Mouse (Mus musculus) megakaryocyte progenitor cell, adult 5-6 weeks (primary cell): Measurements from ENCODE around the gene Syvn1. TPM values are rescaled to one million over a fixed set of nuclear protein-coding genes. Genes with fewer than 3 reads are reported as not detected.

Experiments
- ATAC-seq: replicated peaks from 2 replicates; pipeline ENCODE4 v1.8.0; 2016; ENCODE audit warnings: mild to moderate bottlenecking, moderate TSS enrichment, inconsistent platforms; ENCODE audit not compliant: poor library complexity
- total RNA-seq, 2 experiments: library from RNA; stranded (forward) in 1 of 2; stranded (reverse) in 1 of 2; fragments of 157-497, 149-512 nt in 1 of 2; fragments of 200-1000 nt in 1 of 2; gene quantifications; 2 replicates each; pipeline versions ENCODE4 v1.2.3 to v1.2.4; 2015 to 2017

Gene Syvn1
- total RNA-seq (2015), result 23.1 and 25.2 TPM in 2 replicates
- 10.1 and 11.2 TPM in 2 replicates for total RNA-seq (2017)

DNA sequence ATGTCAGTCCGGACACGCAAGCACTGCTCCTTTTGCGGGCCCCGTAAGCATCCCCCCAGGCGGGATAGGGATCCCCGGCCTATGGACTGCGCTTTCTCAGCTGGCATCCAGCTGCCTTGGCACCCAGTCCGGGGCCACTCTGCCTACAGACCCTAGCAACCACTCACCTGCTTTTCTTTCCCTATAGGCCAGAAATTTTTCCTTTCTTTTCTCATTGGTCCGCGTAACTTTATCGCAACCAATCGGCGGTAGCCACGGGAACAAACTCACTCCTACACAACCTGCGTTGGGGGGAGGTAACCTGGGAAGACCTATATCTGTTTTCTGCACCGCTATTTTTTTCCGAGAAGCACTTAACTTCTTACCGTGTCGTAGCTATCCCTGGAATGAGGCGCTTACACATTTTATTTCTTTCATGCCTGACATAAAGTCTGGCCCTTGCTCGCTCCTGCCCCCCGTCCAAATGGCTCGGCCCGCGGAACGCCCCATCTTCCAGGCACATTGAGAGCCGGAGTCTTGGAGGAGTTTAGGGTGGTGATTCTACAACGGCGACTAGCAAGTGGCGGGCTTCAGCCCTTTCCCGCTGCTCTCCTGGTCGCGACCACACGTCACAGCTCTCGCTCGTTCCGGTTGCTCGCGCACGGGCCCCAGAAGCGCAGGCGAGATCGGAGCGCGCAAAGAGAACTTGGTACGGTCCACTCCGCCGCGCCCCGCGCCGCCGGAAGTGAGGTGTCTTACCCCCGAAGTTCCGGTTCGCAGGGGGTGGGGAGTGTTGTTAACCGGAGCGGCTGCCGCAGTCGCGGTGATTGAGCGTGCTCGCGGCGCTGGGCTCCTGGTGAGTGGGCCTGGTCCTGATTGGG, at the start of gene Syvn1:
Gene Syvn1, plus strand, starts transcription at position 283 of the 860 bp plus-strand sequence.
- peak; percentile 82 for ATAC-seq

DNA sequence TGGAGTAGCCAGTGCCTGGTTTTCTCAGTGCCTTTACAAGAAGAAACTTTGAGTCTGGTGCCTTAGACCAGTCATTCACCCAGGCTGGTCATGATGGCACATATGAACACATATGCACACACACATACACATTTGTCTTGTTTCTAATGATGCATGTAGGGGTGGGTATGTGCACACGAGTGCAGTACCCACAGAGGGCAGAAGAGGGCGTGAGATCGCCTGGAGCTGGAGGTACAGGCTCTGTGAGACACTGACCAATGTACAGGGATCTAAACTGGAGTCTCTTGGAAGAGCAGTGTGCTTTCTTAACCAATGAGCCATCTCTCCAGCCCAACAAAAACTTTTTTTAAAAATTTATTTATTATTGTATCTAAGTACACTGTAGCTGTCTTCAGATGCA, 48.2 kb upstream of the Syvn1 start:
- 0 out of 2 replicates have a peak, but pooled peaks have one; percentile 39 for ATAC-seq

DNA sequence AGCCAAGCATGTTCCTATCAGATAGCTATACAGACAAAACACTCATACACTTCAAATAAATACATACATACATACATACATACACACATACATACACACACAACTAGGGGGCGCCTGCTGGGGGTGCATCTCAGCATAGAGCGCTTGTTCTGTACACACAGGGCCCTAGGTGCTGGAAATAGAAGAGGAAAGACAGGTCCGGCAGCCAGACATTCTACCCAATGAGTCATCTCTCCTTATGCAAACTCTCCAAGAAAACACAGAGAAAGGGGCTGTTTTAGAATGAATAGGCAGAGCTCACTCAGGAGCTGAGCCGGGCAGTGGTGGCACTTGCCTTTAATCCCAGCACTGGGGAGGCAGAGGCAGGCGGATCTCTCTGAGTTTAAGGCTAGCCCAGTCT, 46.4 kb upstream of the Syvn1 start:
- ATAC-seq, result no peak

DNA sequence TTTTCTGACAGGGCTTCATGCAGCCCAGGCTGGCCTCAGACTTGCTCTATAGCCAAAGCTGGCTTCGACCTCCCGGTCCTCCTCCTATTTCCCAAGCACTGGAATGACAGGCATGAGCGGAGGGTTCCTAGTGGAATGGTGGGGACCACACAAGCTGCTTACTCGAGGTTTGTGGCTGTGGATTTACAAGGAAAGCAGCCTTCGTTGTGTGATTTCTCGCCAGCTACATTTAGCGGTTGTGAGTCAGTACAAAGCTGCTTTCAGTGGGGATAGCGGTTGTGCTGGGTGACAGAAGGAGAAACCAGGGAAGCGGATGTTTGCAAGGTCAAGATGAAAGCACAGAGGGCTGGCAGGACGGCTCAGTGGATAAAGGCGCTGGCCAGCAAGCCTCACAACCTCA, 40.8 kb upstream of the Syvn1 start:
- ATAC-seq, result no peak

DNA sequence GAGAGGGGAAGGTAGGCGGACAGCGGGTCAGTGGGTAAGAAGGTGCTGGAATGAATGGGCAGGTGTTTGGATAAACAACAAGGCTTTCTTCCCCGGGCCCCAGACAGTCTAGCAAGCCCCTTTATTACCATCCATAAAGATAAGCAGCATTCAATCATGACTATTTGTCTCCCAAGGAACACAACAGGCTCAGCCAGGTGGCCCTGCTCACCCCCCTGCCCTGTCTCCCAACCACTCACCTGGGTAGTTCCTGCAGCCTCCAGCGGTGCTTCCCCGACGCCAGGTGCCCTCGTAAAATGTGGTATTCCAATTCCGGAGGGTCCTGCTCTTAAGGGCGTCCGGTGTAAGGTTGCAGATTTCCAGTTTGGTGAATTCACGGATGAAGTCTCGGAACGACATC, 39.4 kb upstream of the Syvn1 start:
- ATAC-seq, result no peak

DNA sequence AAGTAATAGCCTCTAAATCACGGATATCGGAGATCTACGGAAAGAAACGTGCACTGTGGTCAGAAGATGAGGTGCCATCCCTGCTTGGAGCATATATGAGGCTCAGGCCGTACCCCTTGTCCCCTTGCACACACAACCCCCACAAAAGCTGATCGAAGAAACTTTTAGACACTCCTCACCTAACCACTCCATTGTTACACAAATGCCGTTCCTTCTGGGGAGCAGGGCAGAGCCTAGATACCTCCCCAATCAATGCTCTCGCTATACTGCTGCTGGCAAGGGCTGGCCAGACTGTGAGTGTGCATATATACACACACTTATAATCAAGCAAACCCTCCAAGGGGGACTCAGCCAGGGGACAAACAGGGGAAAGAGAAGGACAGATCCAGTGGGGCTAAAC, 37.2 kb upstream of the Syvn1 start:
- ATAC-seq, result no peak

DNA sequence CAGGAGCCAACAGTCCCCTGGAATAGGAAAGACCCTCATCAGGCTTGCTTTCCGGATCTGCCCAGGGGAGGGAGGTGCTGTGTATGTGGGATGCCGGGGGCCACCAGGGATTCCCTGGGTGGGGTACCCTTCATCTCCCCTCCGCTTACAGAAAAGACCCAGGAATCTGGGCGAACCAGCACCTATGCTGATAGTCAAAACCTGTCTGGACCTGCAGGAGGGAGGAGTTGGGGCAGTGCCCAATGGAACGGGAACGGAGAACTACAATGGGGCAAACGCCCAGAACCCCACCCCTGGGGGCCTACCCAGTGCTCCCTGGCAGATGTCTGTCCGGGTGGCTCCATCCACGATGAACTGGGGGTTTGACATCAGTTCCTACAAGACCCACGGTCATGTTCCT, 32.7 kb upstream of the Syvn1 start:
- ATAC-seq, result no peak

DNA sequence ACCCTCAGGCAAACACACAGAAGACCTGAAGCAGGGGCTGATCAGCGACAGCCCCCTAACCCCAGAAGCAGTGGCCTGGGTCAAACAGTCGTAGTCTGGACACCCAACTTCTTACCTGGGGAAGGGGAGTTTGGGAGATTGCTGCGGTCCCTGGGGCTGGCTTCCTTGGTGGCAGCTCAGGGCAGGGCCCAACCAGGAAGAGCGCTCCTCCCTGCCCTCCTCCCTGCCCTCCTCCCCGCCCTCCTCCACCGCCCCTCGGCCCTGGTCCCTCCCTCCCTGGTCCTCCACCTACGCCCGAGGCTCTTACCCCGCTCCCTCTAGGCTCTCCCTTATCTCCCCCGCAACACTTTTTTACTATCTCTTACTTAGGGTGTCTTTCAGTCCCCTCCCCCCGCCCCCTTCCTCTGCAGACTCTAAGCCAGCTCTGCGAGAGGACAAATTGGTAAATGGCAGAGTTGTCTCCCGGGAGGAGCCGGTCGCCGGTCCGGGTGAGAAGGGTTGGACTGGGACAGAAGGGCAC, 31.3 kb upstream of the Syvn1 start:
- peak; percentile 79 for ATAC-seq

DNA sequence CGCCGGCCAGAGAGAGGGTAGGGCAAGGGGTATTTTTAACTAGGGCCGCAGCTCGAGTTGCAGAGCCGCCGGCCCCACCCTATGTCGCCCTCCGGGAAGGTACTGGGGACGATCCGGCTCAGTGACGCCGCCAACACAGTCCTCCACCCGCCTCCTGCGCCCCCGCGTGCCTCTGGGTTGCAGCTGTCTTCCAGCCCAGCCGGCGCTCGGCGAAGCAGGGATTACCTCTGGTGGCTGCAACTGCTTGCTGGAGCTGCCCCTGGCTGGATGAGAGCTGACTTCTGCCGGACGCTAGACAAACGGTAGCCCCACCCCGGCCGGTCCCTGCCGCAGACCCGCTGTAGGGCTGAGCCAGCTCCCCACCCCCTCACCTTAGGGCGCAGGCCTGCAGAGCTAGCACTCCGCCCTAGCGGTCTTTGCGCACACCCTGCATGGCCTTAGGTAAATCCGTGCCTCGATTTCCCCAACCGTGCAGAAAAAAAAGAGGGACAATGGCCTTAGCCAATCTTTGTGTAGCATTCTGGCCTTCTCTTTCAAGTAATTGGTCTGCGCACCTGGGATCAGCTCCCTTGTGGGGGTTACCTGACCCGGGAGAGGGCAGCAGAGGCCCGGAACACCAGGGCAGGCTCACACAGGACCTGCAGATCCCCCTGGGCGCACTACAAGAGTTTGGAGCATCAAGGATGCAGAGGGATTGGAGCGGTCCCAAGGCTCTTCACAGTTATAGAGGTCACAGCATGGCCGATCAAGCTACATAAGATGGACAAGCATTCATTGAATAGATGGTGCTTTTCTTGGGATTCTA, 30.7 kb upstream of the Syvn1 start, which contains the start of gene Capn1:
Gene Capn1, minus strand, starts transcription at position 387 of the 805 bp plus-strand sequence.
- ATAC-seq, result peak; percentile 66

DNA sequence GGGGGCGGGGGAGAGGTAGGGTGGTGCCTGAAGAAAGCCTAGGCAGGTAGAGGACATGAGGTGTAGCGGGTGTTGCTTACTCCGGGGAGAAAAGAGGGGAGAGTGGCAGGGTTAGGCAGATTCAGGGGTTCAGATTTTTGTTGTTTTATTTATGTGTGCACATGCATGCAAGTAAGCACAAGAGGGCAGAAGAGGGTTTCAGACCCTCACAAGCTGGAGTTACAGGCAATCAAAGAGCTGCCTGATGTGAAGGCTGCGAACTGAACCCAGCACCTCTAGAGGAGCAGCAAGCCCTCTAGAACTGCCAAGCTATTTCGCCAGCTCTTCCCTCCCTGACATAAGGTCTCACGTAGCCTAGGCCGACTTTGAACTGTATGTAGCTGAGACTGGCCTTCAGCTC, 29.8 kb upstream of the Syvn1 start:
- ATAC-seq, result no peak

DNA sequence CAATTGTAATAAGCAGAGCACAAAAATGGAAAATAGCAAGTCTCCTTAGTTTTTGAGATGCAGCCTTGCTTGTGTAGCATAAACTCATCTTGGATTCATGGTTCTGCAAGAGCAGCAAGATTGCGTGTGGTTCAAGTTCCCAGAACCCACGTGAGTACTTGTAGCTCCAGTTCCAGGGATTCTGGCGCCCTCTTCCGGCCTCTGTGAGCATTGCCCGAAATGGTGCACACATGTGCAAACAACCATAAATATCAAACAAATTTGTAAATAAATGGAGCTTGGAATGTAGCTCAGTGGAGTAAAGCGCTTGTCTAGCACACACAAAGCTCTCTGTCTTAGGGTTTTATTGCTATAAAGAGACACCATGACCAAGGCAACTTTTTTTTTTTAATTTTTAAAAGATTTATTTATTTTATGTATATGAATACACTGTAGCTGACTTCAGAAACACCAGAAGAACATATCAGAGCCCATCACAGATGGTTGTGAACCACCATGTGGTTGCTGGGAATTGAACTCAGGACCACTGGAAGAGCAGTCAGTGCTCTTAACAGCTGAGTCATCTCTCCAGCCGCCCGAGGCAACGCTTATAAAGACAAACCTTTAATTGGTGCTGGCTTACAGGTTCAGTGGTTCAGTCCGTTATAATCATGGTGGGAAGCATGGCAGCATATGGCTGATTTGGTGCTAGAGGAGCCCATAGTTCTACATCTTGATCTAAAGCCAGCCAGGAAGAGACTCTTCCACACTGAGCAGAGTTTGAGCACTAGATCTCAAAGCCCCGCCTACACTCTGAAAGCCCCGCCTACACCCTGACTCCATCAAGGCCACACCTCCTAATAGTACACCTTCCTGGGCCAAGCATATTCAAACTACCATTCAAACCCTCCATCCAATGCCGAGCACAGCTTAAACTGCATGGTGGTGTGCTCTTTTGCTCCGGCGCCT, 28.0 kb upstream of the Syvn1 start:
- ATAC-seq, result peak; percentile 59

DNA sequence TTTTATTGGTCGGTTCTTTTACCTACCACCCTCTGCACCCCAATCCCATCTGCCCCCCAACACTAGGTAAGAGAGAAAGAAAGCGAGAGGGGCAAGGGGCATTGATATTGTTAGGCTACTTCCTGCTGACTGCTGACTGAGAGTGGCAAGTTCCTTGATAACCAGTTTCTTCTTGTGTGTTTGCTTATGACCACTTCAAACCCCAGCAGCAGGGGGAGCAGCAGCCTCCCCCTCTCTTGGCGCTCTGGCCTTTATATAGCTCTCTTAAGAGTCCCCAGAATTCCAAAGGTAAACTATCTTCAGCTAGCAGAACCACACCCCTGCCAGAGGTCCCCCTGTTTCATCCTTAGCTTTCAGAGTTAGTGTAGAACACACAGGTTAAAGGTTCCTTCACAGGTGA, 26.1 kb upstream of the Syvn1 start:
- no peak for ATAC-seq

DNA sequence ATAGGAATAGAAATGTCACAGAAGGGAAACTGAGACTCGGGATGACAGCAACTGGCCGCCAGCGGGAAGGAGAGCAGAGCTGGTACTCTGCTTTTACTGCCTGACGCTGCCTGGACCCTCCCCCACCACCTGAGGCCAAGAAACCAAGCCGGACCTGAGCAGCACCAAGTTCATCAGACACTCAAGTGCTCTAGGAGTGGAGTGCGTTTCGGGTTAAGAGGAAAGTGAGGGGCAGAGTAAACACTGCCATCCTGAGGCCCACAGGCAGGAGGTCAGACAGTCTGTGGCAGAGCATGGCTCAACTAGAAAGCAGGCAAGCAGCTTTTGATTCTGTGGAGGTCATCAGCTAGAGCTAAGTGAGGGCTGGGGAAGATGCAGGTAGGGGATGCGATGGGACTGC, 23.3 kb upstream of the Syvn1 start:
- no peak for ATAC-seq

DNA sequence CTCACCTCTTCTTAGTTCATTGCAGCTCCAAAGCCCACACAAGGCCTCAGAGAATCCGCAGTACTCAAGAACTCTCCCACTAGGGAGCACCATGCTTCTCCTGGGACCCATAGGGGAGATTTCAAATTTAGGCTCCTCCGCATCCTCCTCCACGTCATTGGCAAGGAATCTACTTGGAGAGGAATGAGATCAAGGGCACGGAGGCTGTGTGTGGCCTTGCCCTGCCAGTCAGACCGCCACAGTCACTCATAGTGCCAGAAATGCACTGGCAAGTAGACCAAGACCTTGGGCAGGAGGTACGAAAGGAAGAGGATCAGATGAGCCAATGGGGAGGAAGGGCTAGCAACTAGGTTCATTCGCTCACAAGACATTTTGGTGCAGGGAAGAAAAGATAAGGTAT, 22.4 kb upstream of the Syvn1 start:
- no peak for ATAC-seq

DNA sequence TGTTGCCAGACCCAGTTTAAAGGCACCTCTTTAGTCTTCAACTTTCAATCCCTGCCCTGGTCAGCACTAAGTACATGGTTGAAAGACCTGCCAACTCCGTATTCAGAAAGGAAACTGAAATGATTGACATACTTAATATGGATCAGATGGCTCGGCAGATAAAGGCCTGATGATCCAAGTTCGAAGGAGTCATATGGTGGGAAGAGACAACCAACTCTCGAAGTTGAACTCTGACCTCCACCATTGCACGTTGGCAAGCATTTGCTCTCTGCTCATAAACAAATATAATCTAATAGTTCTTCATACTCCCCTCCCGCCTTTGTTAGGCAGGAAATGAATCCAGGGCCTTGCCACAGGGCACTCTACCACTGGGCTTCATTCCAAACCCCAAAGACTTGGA, 17.4 kb upstream of the Syvn1 start:
- ATAC-seq, result no peak

DNA sequence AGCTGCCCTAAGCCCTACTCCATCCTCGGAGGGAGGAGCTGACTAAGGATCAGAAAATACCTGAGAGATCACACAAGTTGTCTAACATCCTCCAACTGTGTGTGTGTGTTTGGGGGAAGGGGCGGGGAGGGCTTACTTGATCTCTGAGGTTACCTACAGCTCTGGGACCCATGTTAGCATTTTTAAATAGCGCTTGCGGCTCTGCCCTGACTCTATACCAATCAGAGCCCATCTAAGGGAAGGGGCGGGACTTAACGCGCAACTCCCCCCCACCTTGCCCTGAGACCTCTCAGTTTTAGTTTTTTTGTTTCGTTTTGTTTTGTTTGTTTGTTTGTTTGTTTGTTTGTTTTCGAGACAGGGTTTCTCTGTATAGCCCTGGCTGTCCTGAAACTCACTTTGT, 16.9 kb upstream of the Syvn1 start:
- ATAC-seq, result no peak

DNA sequence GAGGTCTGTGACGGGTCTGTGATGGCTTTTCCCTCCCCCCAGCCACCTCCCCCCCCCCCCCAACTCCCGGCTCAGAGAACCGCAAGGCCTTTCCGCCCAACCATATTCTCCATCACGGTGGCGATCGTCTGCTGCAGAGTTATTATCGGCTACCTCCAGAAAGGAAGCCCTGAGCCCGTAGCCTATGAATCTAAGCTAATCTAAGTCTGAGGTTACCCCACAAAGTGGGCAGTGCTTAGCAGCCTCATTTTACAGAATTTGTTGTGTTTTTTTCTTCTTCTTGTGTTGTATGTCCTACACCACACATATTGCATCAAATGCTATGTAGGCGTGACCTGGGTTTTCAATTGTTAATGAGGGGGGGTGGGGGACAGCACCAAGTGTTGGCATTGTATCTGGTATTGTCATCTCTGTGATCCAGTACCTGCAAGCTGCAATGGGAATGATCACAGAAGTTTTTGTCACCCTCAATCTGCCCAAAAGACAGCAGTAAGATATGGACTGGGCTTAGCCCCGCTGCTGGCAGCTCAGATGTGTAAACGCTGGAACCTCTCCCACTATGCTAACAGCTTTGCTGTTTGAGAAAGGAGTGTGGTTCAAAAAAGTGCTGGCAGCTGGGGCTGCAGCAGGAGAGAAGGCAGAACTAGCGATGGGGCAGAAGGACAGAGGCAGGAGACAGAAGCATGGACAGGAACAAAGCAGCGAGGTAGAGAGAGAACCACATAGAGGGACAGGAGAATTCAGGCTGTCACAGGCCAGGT, 15.7 kb upstream of the Syvn1 start:
- ATAC-seq, result peak; percentile 44; the same call in 1 of the 2 replicates

DNA sequence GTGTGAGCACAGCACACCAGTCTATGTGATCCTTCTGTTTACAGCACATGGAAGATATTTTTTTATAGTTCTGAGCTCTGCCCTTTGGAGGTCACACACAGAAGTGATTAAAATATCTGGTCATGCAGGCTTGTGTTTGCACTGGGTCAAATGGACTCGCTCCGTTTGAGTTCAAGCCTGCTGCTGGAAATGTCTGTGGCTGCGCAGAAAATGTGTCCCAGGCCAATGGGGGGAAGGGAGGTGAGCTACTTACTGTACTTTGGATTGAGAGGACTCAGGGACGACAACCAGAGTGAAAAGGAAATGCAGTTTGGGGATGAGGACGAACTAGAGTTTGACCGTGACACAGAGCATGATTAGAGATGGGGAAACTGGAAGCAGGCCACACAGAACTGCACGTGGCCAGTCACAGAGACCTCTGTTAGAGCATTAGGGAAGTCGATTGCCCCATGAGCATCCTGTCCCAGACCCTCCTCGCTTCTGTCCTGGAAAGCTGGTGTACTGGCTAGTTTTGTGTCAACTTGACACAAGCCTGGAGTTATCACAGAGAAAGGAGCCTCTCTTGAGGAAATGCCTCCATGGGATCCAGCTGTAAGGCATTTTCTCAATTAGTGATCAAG, 10.3 kb upstream of the Syvn1 start:
- peak; percentile 52; the same call in 1 of the 2 replicates for ATAC-seq

DNA sequence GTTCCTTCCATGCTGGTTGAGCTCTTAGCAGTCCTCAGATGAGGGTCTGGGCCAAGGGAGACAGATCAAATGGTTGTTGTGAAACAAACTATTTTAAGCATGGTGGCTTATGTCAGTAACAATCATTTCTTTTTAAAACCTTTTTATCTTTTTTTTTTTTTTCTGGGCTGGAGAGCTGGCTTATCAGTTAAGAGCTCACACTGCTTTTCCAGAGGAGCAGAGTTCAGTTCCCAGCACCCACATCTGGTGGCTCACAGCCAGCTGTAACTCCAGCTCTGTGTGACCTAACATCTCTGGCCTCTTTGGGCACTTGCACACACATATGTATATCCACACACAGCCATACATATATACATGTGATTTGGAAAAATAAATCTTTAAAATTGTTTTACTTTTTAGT, 8.7 kb upstream of the Syvn1 start:
- no peak for ATAC-seq
